Mouse (Mus musculus) layer of hippocampus, adult 6 months (tissue): ENCODE data around the gene Rbm15b. TPM values are rescaled to one million over a fixed set of nuclear protein-coding genes. Genes with fewer than 3 reads are reported as not detected.

Source experiments
- long read RNA-seq, 2 experiments: library from polyadenylated mRNA; unstranded; transcript quantifications; one replicate each; pipeline ENCODE4 v2.0.0; 2019 to 2020
- polyA plus RNA-seq: library from polyadenylated mRNA; unstranded; fragments of <200 nt; fragmentation: Nextera tagmentation; gene quantifications from 2 replicates; pipeline ENCODE4 v1.2.3, GENCODE M21; 2021

The Rbm15b gene
- 4.0 and 4.1 TPM in 2 replicates for polyA plus RNA-seq
- long read RNA-seq, experiment 1, full-length matches to known transcripts = 16 of 16 reads
- long read RNA-seq, experiment 1, partial matches to known transcripts = 0 of 16 reads
- long read RNA-seq, experiment 1, other reads (novel, unspliced or antisense) = 0 of 16 reads
- long read RNA-seq, experiment 2, full-length matches to known transcripts = 56 of 56 reads
- long read RNA-seq, experiment 2, partial matches to known transcripts = 0 of 56 reads
- long read RNA-seq, experiment 2, other reads (novel, unspliced or antisense) = 0 of 56 reads

GRCm38 (mm10) chr9:106886828-106887702 lies at the start of gene Rbm15b:
TSS of gene Rbm15b (minus strand) at chr9:106887428.

GRCm38 (mm10) chr9:106891829-106892551 lies 4.8 kb upstream of the Rbm15b start, which contains the start of gene Manf:
TSS of gene Manf (minus strand) at chr9:106891979.

Other genes starting within 250 kb of the Rbm15b start
- gene Grm2, start 231.3 kb downstream of the Rbm15b start, polyA plus RNA-seq = 25.8 and 37.1 TPM in 2 replicates
- 127 and 145 TPM in 2 replicates for gene Tex264, start 201.5 kb downstream of the Rbm15b start, polyA plus RNA-seq
- gene Rad54l2, start 98.2 kb downstream of the Rbm15b start, polyA plus RNA-seq = 2.1 and 2.2 TPM in 2 replicates
- gene Dcaf1, start 65.6 kb downstream of the Rbm15b start, polyA plus RNA-seq = 5.0 and 6.2 TPM in 2 replicates
- gene Manf, start 4.6 kb upstream of the Rbm15b start, polyA plus RNA-seq = 65.9 and 102 TPM in 2 replicates